Mouse (Mus musculus) adrenal gland, adult 18-20 months (tissue): Measurements from ENCODE around the gene Dnaic2. TPM values are rescaled to one million over a fixed set of nuclear protein-coding genes. Genes with fewer than 3 reads are reported as not detected.

ENCODE experiments used
- DNase-seq, 2 experiments: peaks; one replicate each; pipeline ENCODE4 v3.0.0; 2021 to 2022; ENCODE audit warnings: low spot score in 2 of 2
- total RNA-seq, 2 experiments: library from RNA; stranded (reverse); gene quantifications; 1 replicate in 1 of 2; 2 replicates in 1 of 2; pipeline ENCODE4 v1.2.3; 2021

Dnaic2 gene
- total RNA-seq, 2 experiments from 2014 or later = 0.19 to 0.50 TPM

DNA sequence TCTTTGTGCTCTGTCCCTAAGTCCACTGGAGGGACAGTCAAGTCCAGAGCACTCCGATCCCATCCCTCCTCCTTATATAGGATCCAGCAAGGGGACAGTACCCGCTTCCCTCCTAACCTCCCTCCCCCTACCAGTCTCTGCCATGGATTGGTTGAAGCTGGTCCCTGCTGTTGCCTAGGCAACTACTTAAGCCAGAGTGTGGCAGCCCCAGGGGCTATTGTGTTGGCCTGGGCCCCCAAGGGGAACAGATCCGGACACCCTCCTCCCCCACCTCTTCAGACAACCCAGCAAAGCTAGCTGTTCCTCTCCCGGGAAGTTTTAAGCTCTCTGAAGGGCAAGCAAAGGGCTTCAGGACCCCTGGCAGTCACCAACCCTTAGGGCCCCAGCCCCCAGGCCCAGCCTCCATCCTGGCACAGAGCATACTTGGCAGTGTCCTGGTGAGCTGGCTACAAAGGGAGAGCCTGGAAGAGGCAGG, 68.7 kb downstream of the Dnaic2 start, which contains the start of gene Btbd17:
Gene Btbd17 (minus strand): TSS at position 98 of the 475 bp plus-strand sequence.
- no peak for DNase-seq

DNA sequence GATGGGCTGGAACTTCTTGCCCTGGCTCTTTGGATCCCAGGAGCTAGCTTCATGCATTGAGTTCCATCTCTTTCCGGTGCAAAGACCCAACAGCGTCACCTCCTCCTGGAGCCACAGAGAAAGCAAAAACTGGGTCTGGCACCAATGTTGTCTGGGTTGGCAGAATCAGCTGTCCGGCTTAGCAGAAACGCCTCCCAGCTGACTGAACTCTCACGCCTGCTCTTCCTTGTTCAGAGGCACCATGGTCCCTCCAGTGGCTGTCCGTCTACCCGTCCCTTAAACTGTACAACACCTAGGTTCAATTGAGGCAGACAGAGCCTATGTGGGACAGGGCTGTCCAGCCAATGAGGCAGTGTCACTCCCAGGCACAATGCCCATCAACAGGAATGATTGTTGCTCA, 70.0 kb downstream of the Dnaic2 start:
- DNase-seq = no peak

DNA sequence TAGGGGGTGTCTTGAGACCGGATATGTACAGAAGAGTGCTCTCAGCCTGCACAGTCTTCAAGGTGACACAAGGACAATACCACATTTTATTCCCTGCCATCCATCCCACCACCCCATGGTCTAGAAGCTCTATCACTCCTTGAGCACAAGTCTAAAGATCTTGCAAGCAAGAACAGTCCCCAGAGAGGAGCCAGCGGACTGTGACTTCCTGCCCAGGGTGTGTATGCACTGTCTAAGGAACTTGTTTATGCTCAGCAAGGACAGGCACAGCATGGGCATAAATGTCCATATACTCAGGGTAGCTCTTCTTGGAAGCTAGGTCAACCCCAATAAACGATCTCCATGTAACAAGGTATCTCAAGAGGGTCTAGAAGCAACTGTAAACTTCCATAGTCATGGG, 70.8 kb downstream of the Dnaic2 start:
- DNase-seq = no peak

DNA sequence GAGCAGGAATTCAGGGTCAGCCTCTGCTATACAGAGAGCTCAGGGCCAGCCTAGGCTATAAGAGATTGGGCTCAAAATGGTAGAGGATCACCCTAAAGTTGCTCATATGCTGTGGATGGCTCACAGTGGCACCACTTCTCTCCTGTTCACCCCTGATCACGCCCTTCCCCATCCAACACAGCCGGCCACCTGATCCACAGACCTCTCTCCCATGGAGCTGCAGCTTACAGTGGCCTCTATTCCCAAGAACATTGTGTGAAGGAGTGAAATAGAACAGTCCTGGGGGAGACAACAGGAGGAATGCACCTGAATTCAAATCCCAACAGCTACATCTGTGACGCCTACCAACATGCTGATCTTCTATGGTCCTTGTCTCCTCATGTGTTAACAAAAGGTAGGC, 71.4 kb downstream of the Dnaic2 start, which contains the start of gene Gpr142:
Gene Gpr142 (plus strand): TSS at position 301 of the 400 bp plus-strand sequence.
- no peak for DNase-seq

DNA sequence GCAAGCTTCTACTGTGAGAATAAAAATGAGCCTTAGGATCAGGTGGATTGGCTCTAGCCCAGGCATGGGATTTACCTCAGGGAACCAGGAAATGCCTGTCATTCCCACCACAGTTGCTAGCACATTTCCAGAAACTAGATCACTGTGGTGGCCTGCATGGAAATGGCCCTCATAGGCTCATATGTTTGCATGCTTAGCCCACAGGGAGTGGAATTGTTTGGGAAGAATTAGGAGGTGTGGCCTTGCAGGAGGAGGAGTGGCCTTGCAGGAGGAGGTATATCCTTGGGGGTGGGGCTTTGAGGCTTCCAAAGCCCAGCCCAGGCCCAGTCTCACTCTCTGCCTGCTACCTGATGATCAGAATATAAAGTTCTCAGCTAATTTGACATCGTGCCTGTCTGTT, 74.7 kb downstream of the Dnaic2 start:
- no peak for DNase-seq

DNA sequence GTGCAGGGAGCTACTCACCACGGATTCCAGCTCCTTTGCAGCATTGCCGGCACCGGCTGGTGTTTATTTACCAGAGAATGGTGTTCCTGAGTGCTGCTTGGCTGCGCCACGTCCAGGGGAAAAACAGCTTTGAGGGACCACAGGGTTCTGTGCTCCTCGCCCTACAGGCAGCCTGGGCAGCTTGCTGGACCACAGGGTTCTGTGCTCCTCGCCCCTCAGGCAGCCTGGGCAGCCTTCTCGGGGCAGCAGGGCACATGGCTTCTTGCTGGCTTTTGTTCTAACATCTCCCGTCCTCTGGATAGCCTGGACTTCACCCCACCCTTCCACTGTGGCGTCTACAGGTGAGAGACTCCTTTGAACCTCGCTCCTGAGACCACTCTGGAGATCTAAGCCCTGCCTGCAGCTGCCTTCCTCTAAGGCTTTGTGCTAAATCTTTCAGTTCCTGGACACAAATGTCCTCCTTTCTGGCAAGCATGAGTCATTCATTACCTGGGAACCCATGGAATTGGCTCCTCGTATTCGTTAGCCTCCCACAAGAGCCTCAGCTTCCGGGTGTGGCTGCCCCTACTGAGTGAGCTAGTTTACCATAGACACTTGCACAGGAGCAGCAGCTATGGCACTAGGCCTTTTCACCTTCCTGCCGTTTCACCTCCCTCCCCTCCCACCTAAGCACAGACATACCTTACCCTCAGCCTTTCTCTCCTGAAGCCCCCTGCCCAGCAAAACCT, 75.5 kb downstream of the Dnaic2 start:
- DNase-seq = no peak

DNA sequence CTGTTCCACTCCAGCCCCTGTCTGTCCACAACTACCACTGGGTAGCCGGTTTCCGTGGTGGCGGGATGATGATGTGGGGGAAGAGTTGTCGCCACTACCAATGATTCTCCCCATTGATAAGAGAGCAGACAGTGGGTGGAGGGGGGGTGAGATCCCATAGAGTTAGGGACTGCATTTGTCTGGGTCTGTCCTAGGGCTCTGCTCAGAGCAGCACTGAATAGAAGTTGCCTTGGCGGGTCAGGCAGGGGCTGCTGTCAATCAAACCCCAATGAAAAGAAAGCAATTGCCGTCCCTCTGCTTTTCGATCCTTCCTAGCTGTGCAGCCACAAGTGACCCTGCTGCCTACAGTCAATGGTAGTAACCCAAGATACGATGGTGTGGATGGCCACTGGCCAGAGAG, 76.8 kb downstream of the Dnaic2 start:
- DNase-seq = no peak

DNA sequence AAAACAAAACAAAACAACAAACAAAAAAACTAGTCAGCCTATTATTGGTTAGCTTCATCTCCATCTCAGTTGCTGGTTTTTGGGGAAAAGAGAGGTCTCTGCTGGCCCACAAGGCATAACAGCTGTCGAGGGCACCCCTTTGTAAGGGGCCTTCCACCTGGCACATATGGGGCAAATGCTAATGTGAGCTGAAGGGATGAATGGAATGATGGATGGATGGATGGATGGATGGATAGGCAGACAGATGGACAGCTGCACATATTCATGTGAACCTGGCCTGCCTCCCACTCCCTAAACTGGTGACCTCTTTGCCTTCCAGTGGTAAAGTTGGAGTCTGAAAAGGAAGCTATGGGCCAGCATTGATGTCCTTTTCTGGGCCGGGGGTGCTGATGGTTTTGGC, 79.8 kb downstream of the Dnaic2 start:
- DNase-seq = no peak

Other genes starting within 250 kb of the Dnaic2 start
- gene Rpl38, start 58.9 kb upstream of the Dnaic2 start, total RNA-seq = 1,000 to 10,000 TPM; 1,092 to 1,268 TPM
- 10 to 100 TPM; 46.0 to 94.2 TPM for gene Ttyh2, start 52.0 kb upstream of the Dnaic2 start, total RNA-seq
- gene Kif19a, start 38.0 kb downstream of the Dnaic2 start, total RNA-seq = under 1 TPM; 0.66 to 0.93 TPM
- not detected for gene Btbd17, start 68.5 kb downstream of the Dnaic2 start, total RNA-seq
- gene Gpr142, start 71.5 kb downstream of the Dnaic2 start, total RNA-seq = not detected
- gene Gprc5c, start 123.7 kb downstream of the Dnaic2 start, total RNA-seq = 1 to 10 TPM; 2.5 to 4.6 TPM
- gene Cd300a, start 162.6 kb downstream of the Dnaic2 start, total RNA-seq = 1 to 10 TPM; 1.3 to 3.3 TPM
- under 1 TPM; 0.40 to 0.80 TPM for gene Cd300lb, start 207.0 kb downstream of the Dnaic2 start, total RNA-seq
- not detected for gene Cd300c, start 241.7 kb downstream of the Dnaic2 start, total RNA-seq